Mouse (Mus musculus): ENCODE data around the gene Rpl29. TPM values are rescaled to one million over a fixed set of nuclear protein-coding genes. Genes with fewer than 3 reads are reported as not detected.

Gene Rpl29
- total RNA-seq, 2 experiments from 2014 or later = 278 to 331 TPM

Other genes starting within 250 kb of the Rpl29 start
- gene Ppm1m, start 229.7 kb upstream of the Rpl29 start, total RNA-seq (2021) = 10 to 100 TPM; 23.0 to 25.8 TPM
- 10 to 100 TPM; 60.6 to 63.0 TPM for gene Twf2, start 226.3 kb upstream of the Rpl29 start, total RNA-seq (2021)
- gene Tlr9, start 206.9 kb upstream of the Rpl29 start, total RNA-seq (2021) = 1 to 10 TPM in 1 of 2 experiments, under 1 TPM in 1; 0.89 to 1.3 TPM
- 100 to 1,000 TPM; 138 TPM for gene Alas1, start 180.8 kb upstream of the Rpl29 start, total RNA-seq (2021)
- 10 to 100 TPM; 22.0 to 26.4 TPM for gene Poc1a, start 148.4 kb upstream of the Rpl29 start, total RNA-seq (2021)
- 100 to 1,000 TPM; 103 to 118 TPM for gene Dusp7, start 60.8 kb upstream of the Rpl29 start, total RNA-seq (2021)
- gene Acy1, start 8.9 kb downstream of the Rpl29 start, total RNA-seq (2021) = 10 to 100 TPM; 15.4 to 16.0 TPM
- gene Abhd14b, start 18.0 kb downstream of the Rpl29 start, total RNA-seq (2021) = 10 to 100 TPM in 1 of 2 experiments, 1 to 10 TPM in 1; 8.8 to 11.4 TPM
- gene Abhd14a, start 18.2 kb downstream of the Rpl29 start, total RNA-seq (2021) = 10 to 100 TPM; 36.8 to 38.3 TPM
- gene Pcbp4, start 23.8 kb downstream of the Rpl29 start, total RNA-seq (2021) = 100 to 1,000 TPM; 181 to 197 TPM
- 10 to 100 TPM in 1 of 2 experiments, 1 to 10 TPM in 1; 7.8 to 13.7 TPM for gene Gpr62, start 36.5 kb downstream of the Rpl29 start, total RNA-seq (2021)
- 10 to 100 TPM; 28.4 to 31.2 TPM for gene Rrp9, start 46.5 kb downstream of the Rpl29 start, total RNA-seq (2021)
- gene Parp3, start 47.5 kb downstream of the Rpl29 start, total RNA-seq (2021) = 1 to 10 TPM; 4.0 to 5.2 TPM
- gene Iqcf1, start 70.5 kb downstream of the Rpl29 start, total RNA-seq (2021) = not detected
- under 1 TPM in 1 of 2 experiments, not detected in 1; 0.82 TPM for gene Iqcf5, start 85.1 kb downstream of the Rpl29 start, total RNA-seq (2021)
- gene Iqcf3, start 132.2 kb downstream of the Rpl29 start, total RNA-seq (2021) = not detected
- not detected for gene Iqcf4, start 141.5 kb downstream of the Rpl29 start, total RNA-seq (2021)
- gene Iqcf6, start 197.1 kb downstream of the Rpl29 start, total RNA-seq (2021) = not detected
- 10 to 100 TPM; 53.5 to 72.7 TPM for gene Grm2, start 226.6 kb downstream of the Rpl29 start, total RNA-seq (2021)

Measured in left cerebral cortex, postnatal 36 days (tissue).